Mouse (Mus musculus) liver, postnatal 0 days (tissue): Measurements from ENCODE around the gene Appl2.

Experiments
- CTCF ChIP-seq: sonication (generic); IDR thresholded peaks from 2 replicates; pipeline ENCODE4 v1.5.1; 2016; ENCODE audit warnings: antibody characterized with exemption, low read depth
- EP300 ChIP-seq: IDR thresholded peaks from 2 replicates; pipeline ENCODE4 v1.6.1; 2016; ENCODE audit warnings: antibody characterized with exemption, low read depth, mild to moderate bottlenecking

GRCm38 (mm10) chr10:83600650-83601049 is 47.9 kb downstream of the Appl2 start:
- TF ChIP-seq CTCF, result no peak
- TF ChIP-seq EP300, result no peak
